Mouse (Mus musculus) C2C12 (cell line): ENCODE measurements around the gene Myo9b. TPM values are rescaled to one million over a fixed set of nuclear protein-coding genes. Genes with fewer than 3 reads are reported as not detected.
"Not testable (repeated sequence)": the region's sequence is repeated elsewhere in the genome, so short reads cannot be mapped to it uniquely, and the experiment has no call there.

Experiments
- H3K27me3 ChIP-seq: one replicate; pipeline ENCODE4 v1.6.1; 2011; ENCODE audit not compliant: control insufficient read depth, insufficient read depth, insufficient read length
- H3K36me3 ChIP-seq: one replicate; pipeline ENCODE4 v1.6.1; 2011; ENCODE audit not compliant: control insufficient read depth, insufficient read depth
- H3K4me3 ChIP-seq: one replicate; pipeline ENCODE4 v1.5.1; 2011; ENCODE audit warnings: mild to moderate bottlenecking, control low read depth; ENCODE audit not compliant: poor library complexity, insufficient read depth, severe bottlenecking
- H3K79me2 ChIP-seq: one replicate; pipeline ENCODE4 v1.6.1; 2011; ENCODE audit not compliant: control insufficient read depth, insufficient read depth
- H3K79me3 ChIP-seq: one replicate; pipeline ENCODE4 v1.6.1; 2011; ENCODE audit warnings: low read depth, control low read depth
- H3ac ChIP-seq: one replicate; pipeline ENCODE3; 2011; ENCODE audit warnings: low read depth; ENCODE audit not compliant: control insufficient read depth, insufficient read length
- CEBPB ChIP-seq: IDR thresholded peaks from one replicate; pipeline ENCODE4 v1.6.1; 2011; ENCODE audit warnings: low read depth, mild to moderate bottlenecking, control low read depth, moderate library complexity
- CTCF ChIP-seq: IDR thresholded peaks from one replicate; pipeline ENCODE4 v1.5.1; 2011; ENCODE audit not compliant: control insufficient read depth, insufficient read depth, insufficient read length
- FOSL1 ChIP-seq: IDR thresholded peaks from one replicate; pipeline ENCODE4 v1.8.0; 2011; ENCODE audit warnings: mild to moderate bottlenecking, low read length; ENCODE audit not compliant: poor library complexity, insufficient read depth, severe bottlenecking
- MAX ChIP-seq: IDR thresholded peaks from one replicate; pipeline ENCODE4 v1.6.1; 2011; ENCODE audit warnings: mild to moderate bottlenecking, control low read depth
- MYOD1 ChIP-seq: IDR thresholded peaks from one replicate; pipeline ENCODE4 v1.6.1; 2011; ENCODE audit warnings: low read depth; ENCODE audit not compliant: control insufficient read depth, insufficient read length
- MYOG ChIP-seq: IDR thresholded peaks from one replicate; pipeline ENCODE4 v1.6.1; 2011; ENCODE audit not compliant: control insufficient read depth, insufficient read length; ENCODE audit errors: extremely low read depth
- USF1 ChIP-seq: IDR thresholded peaks from one replicate; pipeline ENCODE4 v1.6.1; 2011; ENCODE audit warnings: low read depth, mild to moderate bottlenecking, control low read depth, moderate library complexity
- polyA plus RNA-seq: library from polyadenylated mRNA; unstranded; fragments of >200 nt; fragmentation: generic; extraction: Trizol; gene quantifications from one replicate; pipeline ENCODE4 v1.2.1, GENCODE M21; 2012; ENCODE audit warnings: missing spikeins

Gene Myo9b
- polyA plus RNA-seq, 1 experiment = 53.6 TPM

DNA sequence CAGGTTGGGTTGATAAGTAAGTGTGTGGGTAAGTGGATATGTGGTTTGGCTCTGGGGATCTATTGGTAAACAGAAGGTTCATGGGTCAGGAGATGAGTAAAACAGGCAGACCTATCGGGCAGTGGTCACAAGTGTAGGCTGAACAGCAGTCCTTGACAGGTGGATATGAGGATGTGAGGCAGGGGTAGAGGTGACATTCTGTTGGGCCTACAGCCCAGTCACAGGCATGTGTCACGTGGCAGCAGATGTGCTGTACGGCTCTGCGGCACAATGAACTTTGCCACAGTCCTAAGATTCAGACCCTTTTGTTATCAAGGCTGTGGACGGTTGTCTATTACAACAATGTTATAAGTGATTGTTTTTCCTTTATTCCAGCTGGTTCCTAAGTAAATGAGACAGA, 43.5 kb downstream of the Myo9b start:
- peaks cover 6% of the 10 kb centered on the region for H3K36me3 ChIP-seq
- H3K79me3 ChIP-seq = peaks cover 29% of the 10 kb centered on the region
- H3K79me2 ChIP-seq = peaks cover 52% of the 10 kb centered on the region
- TF ChIP-seq CTCF = no peak
- no peak overlapping the region for H3ac ChIP-seq
- no peaks in the 10 kb centered on the region for H3K27me3 ChIP-seq
- H3K4me3 ChIP-seq = no peak overlapping the region

DNA sequence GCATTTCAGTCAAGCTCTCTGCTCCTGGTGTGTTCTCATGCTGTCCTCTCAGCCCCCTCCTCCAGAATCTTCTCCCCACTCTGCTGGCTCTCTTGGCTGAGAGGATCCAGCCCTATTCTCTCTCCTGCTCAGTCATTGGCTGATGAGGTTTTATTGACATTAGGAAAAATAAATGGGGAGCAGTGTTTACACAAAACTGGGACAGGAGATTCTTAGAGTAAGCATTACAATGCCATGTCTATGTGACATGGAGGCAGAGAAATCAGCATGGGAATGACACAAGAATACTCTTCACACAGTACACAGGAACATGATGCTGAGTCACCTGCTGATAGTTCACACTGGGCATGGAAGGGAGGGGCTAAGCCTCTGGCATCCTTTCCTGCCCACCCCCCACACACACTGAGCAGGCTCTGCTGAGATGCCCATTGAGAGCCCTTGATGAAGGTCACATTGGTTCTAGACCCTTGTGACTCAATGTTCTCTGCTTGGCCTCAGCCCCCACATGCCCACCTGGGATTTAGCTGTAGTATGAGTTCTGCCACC, 44.0 kb downstream of the Myo9b start:
- Histone ChIP-seq H3K4me3 (no peak overlapping the region), H3K36me3 (peaks cover 10% of the 10 kb centered on the region), H3ac (no peak overlapping the region), H3K79me3 (peaks cover 24% of the 10 kb centered on the region), H3K79me2 (peaks cover 47% of the 10 kb centered on the region), H3K27me3 (no peaks in the 10 kb centered on the region)
- TF ChIP-seq CTCF (no peak), MAX (no peak), CEBPB (no peak), FOSL1 (no peak), MYOG (no peak), USF1 (no peak), MYOD1 (no peak)

DNA sequence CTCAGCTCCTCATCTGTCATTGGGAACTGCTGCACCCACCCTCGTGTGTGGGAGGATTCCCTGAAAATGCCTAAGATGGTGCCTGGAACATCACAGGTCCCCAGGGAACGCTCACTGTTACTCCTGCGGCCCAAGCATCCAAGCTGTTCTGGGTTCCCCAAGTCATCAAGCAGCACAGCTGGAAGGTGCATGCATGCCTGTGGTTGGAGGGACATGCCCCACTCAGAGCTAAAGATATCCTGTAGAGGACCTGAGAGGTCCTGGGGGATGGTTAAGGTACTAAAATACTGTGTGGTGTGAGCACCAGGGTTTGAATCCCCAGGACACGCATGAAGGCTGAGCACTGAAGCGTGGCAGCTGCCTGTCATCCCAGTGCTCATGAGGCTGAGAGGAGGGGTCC, 46.1 kb downstream of the Myo9b start:
- H3ac ChIP-seq, H3K4me3 ChIP-seq, H3K27me3 ChIP-seq: not testable (repeated sequence)
- H3K79me2 ChIP-seq = peaks cover 31% of the 10 kb centered on the region
- peaks cover 30% of the 10 kb centered on the region for H3K36me3 ChIP-seq
- peaks cover 17% of the 10 kb centered on the region for H3K79me3 ChIP-seq

DNA sequence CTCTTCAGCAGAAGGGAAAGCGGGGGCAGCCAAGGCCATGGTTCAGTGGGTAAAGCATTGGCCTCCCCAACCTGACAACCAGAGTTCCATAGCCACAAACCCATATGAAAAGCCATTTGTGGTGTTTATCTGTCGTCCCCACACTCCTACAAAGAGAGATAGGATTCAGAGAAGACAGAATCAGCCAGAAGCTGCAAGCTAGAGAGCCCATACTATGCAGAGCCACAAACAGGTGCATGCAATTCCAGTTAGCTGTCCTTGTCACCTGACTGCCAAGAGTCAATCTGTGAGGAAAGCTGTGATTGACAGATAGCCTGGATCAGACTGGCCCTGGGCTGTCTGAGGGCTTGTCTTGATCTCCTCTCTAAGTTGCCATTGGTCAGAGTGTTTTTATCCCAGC, 47.2 kb downstream of the Myo9b start:
- Histone ChIP-seq H3K36me3 (peaks cover 38% of the 10 kb centered on the region), H3K79me2 (peaks cover 19% of the 10 kb centered on the region)
- not testable (repeated sequence) for H3K4me3 ChIP-seq, H3K79me3 ChIP-seq, H3K27me3 ChIP-seq, H3ac ChIP-seq

DNA sequence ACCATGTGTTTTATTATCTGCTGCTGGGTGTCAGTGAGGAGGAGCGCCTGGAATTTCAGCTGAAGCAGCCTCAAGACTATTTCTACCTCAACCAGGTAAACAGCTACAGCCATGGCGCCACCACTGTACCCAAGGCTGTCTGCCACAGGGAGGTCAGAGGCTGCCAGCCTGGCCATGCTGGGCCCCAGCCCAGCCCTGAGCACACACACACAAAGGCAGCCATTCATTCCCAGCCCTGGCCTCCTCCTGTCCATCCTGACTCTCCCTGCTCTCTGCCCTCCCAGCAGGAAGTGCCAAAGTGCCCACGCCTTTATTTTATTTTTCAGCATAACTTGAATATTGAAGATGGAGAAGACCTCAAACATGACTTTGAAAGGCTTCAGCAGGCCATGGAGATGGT, 50.4 kb downstream of the Myo9b start:
- Histone ChIP-seq H3K4me3 (no peak overlapping the region), H3K79me3 (no peaks in the 10 kb centered on the region), H3K36me3 (peaks cover 47% of the 10 kb centered on the region), H3K27me3 (no peaks in the 10 kb centered on the region), H3K79me2 (no peaks in the 10 kb centered on the region), H3ac (no peak overlapping the region)
- TF ChIP-seq USF1 = no peak
- no peak for TF ChIP-seq MYOG
- no peak for TF ChIP-seq FOSL1
- TF ChIP-seq CEBPB = no peak
- no peak for TF ChIP-seq CTCF
- no peak for TF ChIP-seq MYOD1
- no peak for TF ChIP-seq MAX

DNA sequence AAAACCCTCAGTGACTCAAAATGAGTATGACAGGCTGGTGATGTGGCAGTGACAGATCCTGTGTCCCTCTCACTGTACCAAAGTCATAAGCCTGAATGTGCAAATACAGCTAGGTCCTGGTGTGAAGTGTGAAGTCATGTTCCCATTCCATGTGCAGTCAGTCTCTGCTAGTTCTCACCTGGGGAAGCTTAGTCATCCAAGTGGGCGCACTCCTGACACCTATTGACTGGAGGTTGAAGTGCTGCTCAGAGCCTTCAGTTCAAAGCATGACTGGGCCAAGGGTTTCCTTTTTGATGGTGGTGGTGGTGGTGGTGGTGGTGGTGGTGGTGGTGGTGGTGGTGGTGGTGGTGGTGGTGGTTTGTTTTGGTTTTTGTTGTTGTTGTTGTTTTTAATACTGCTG, 52.3 kb downstream of the Myo9b start:
- H3K36me3 ChIP-seq = peaks cover 59% of the 10 kb centered on the region
- H3K27me3 ChIP-seq = no peaks in the 10 kb centered on the region
- no peak overlapping the region for H3K4me3 ChIP-seq
- no peaks in the 10 kb centered on the region for H3K79me3 ChIP-seq
- no peaks in the 10 kb centered on the region for H3K79me2 ChIP-seq
- H3ac ChIP-seq = no peak overlapping the region
- TF ChIP-seq FOSL1 = no peak
- no peak for TF ChIP-seq USF1
- TF ChIP-seq MYOD1 = no peak
- TF ChIP-seq CTCF = no peak
- no peak for TF ChIP-seq CEBPB
- no peak for TF ChIP-seq MAX

DNA sequence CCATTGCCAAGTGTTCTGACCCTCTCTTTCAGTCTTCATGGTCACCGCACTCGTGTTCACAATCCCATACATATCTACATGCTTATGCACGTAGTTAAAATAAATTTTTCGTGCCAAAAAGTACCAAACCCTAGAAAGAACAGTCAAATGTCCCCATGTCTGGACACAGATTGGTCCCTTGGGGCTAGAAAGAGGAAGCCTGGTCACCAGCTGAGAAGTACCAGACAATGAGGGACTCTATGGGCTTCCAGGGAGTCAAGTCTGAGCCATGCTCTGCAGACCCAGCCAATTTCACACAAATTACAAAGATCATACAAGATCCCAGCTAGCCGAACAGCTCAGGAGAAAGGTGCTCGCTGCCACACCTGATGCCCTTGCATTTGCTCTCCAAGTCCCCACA, 65.3 kb downstream of the Myo9b start:
- H3K79me2 ChIP-seq, H3ac ChIP-seq, H3K79me3 ChIP-seq, H3K27me3 ChIP-seq, H3K4me3 ChIP-seq: not testable (repeated sequence)
- peaks cover 18% of the 10 kb centered on the region for H3K36me3 ChIP-seq
